Mouse (Mus musculus): ENCODE measurements around the gene Zfp451.

DNA sequence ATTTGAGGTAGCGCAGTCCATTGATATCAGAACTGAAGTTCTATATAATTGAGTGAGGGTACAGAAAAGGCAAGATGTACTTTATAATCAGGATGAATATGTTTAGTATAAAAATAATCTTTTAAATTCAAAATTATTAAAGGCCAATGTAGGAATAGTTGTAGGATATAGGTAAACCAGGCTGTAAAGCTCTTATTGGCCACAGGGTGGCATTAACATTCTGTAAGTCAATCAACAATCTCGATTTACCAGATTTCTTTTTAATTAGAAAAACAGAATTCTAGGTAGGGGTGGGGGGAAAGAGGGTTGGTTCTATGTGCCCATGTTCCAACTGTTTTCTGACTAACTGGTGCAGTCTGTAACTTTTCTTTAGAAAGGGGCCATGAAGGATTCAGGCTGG lies 32.4 kb upstream of the Zfp451 start:
- TF ChIP-seq CTCF (IDR thresholded peaks at IDR 0.05; ENCODE audit: control insufficient read depth, insufficient read depth, insufficient replicate concordance, low read depth, low read length) = no peak
- TF ChIP-seq POLR2A (IDR thresholded peaks at IDR 0.05; ENCODE audit: control insufficient read depth, low read depth, low read length) = no peak
